Mouse (Mus musculus): ENCODE data around the gene Tead4. TPM values are rescaled to one million over a fixed set of nuclear protein-coding genes. Genes with fewer than 3 reads are reported as not detected.

Tead4 gene
- polyA plus RNA-seq, 1 experiment, result not detected

GRCm38 (mm10) chr6:128208491-128209170 lies 92.0 kb downstream of the Tead4 start:
- 93% methylated on average over 8 of the region's 8 CpGs for WGBS
- TF ChIP-seq POLR2A (IDR thresholded peaks at IDR 0.05; ENCODE audit: insufficient read depth, low read depth, low read length) (no peak), CTCF (IDR thresholded peaks at IDR 0.05; ENCODE audit: insufficient read depth, low read depth, low read length) (no peak)
- no peaks in the 10 kb centered on the region for H3K4me1 ChIP-seq (ENCODE audit: control insufficient read depth, insufficient read depth, low read length)
- no peak overlapping the region for H3K4me3 ChIP-seq (ENCODE audit: insufficient read depth, low read depth, low read length)
- no peak overlapping the region for H3K27ac ChIP-seq (ENCODE audit: insufficient read depth, low read depth, low read length)

GRCm38 (mm10) chr6:128203557-128203956 lies 97.1 kb downstream of the Tead4 start:
- H3K4me1 ChIP-seq (ENCODE audit: control insufficient read depth, insufficient read depth, low read length), result peaks cover 5% of the 10 kb centered on the region; the same call in 1 of the 2 replicates
- H3K27ac ChIP-seq (ENCODE audit: insufficient read depth, low read depth, low read length), result no peak overlapping the region
- no peak overlapping the region for H3K4me3 ChIP-seq (ENCODE audit: insufficient read depth, low read depth, low read length)
- TF ChIP-seq CTCF (IDR thresholded peaks at IDR 0.05; ENCODE audit: insufficient read depth, low read depth, low read length) (no peak), POLR2A (IDR thresholded peaks at IDR 0.05; ENCODE audit: insufficient read depth, low read depth, low read length) (no peak)
- WGBS, result 57% methylated on average over 1 of the region's 1 CpGs

- peak overlapping the region; percentile 84 for H3K4me3 ChIP-seq (ENCODE audit: insufficient read depth, low read depth, low read length)
- WGBS, result 2% methylated on average over 20 of the region's 20 CpGs
- no peak for TF ChIP-seq CTCF (IDR thresholded peaks at IDR 0.05; ENCODE audit: insufficient read depth, low read depth, low read length)
- TF ChIP-seq POLR2A (IDR thresholded peaks at IDR 0.05; ENCODE audit: insufficient read depth, low read depth, low read length), result no peak
- peaks cover 5% of the 10 kb centered on the region; the same call in 1 of the 2 replicates for H3K4me1 ChIP-seq (ENCODE audit: control insufficient read depth, insufficient read depth, low read length)
- no peak overlapping the region for H3K27ac ChIP-seq (ENCODE audit: insufficient read depth, low read depth, low read length)
Observed at GRCm38 (mm10) chr6:128200847-128201640, 99.6 kb downstream of the Tead4 start.

- TF ChIP-seq CTCF (IDR thresholded peaks at IDR 0.05; ENCODE audit: insufficient read depth, low read depth, low read length) (no peak), POLR2A (IDR thresholded peaks at IDR 0.05; ENCODE audit: insufficient read depth, low read depth, low read length) (peak; percentile 50; the same call in 1 of the 2 replicates)
- Histone ChIP-seq H3K4me1 (ENCODE audit: control insufficient read depth, insufficient read depth, low read length) (peaks cover 5% of the 10 kb centered on the region; the same call in 1 of the 2 replicates), H3K4me3 (ENCODE audit: insufficient read depth, low read depth, low read length) (peak overlapping the region; percentile 84), H3K27ac (ENCODE audit: insufficient read depth, low read depth, low read length) (no peak overlapping the region)
- WGBS, result under 1% methylated on average over 54 of the region's 54 CpGs
Observed at GRCm38 (mm10) chr6:128200116-128200846, 100.3 kb downstream of the Tead4 start.

- WGBS, result 57% methylated on average over 2 of the region's 2 CpGs
- no peak overlapping the region for H3K4me3 ChIP-seq (ENCODE audit: insufficient read depth, low read depth, low read length)
- H3K27ac ChIP-seq (ENCODE audit: insufficient read depth, low read depth, low read length), result no peak overlapping the region
- H3K4me1 ChIP-seq (ENCODE audit: control insufficient read depth, insufficient read depth, low read length), result no peaks in the 10 kb centered on the region
- TF ChIP-seq POLR2A (IDR thresholded peaks at IDR 0.05; ENCODE audit: insufficient read depth, low read depth, low read length), result no peak
- TF ChIP-seq CTCF (IDR thresholded peaks at IDR 0.05; ENCODE audit: insufficient read depth, low read depth, low read length), result no peak
Observed at GRCm38 (mm10) chr6:128183521-128183920, 117.1 kb downstream of the Tead4 start.

- Histone ChIP-seq H3K4me3 (ENCODE audit: insufficient read depth, low read depth, low read length) (no peak overlapping the region), H3K27ac (ENCODE audit: insufficient read depth, low read depth, low read length) (no peak overlapping the region), H3K4me1 (ENCODE audit: control insufficient read depth, insufficient read depth, low read length) (no peaks in the 10 kb centered on the region)
- TF ChIP-seq POLR2A (IDR thresholded peaks at IDR 0.05; ENCODE audit: insufficient read depth, low read depth, low read length) (no peak), CTCF (IDR thresholded peaks at IDR 0.05; ENCODE audit: insufficient read depth, low read depth, low read length) (no peak)
- 78% methylated on average over 5 of the region's 5 CpGs for WGBS
Observed at GRCm38 (mm10) chr6:128181176-128181575, 119.4 kb downstream of the Tead4 start.

DNA sequence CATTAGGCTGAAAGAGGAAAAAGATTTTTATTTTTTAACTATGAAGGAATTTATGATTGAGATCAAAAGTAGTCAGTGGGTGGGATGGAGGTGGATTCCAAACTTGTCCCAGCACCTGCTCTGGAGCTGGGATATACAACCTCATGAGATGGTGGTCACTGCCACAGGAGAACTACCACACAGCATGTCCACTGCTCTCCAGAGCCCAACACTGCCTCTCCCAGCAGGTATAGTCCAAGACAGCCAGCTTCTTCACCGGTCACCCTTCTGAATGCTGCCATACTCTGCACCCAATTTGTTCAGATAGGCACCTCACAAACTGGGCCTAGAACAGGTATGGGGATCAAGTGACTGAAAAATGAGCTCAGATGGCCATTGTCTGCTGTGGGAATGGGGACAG lies 121.0 kb downstream of the Tead4 start:
- WGBS, result 100% methylated on average over 1 of the region's 1 CpGs
- Histone ChIP-seq H3K27ac (ENCODE audit: insufficient read depth, low read depth, low read length) (no peak overlapping the region), H3K4me3 (ENCODE audit: insufficient read depth, low read depth, low read length) (no peak overlapping the region), H3K4me1 (ENCODE audit: control insufficient read depth, insufficient read depth, low read length) (no peaks in the 10 kb centered on the region)
- no peak for TF ChIP-seq POLR2A (IDR thresholded peaks at IDR 0.05; ENCODE audit: insufficient read depth, low read depth, low read length)
- no peak for TF ChIP-seq CTCF (IDR thresholded peaks at IDR 0.05; ENCODE audit: insufficient read depth, low read depth, low read length)

DNA sequence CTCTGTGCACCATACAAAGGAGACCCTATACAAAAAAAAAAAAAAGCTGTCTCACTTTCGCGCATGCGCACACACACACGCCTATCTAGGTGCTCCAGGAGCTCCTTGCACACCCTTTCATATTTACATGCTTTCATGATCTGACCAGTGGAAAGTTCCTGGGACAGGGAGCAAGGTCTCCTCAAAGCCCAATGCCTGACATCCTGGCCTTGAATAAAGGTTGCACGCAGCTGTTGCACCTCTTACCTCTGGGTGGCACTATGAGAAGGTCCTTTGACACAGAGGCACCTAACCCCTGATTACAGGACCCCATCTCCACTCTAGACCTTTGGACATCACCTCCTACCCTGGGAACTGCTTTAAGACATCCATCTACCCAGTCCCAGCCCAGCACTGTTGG lies 121.4 kb downstream of the Tead4 start:
- H3K4me1 ChIP-seq (ENCODE audit: control insufficient read depth, insufficient read depth, low read length), result no peaks in the 10 kb centered on the region
- 83% methylated on average over 5 of the region's 5 CpGs for WGBS
- no peak overlapping the region for H3K4me3 ChIP-seq (ENCODE audit: insufficient read depth, low read depth, low read length)
- no peak for TF ChIP-seq CTCF (IDR thresholded peaks at IDR 0.05; ENCODE audit: insufficient read depth, low read depth, low read length)
- TF ChIP-seq POLR2A (IDR thresholded peaks at IDR 0.05; ENCODE audit: insufficient read depth, low read depth, low read length), result no peak
- H3K27ac ChIP-seq (ENCODE audit: insufficient read depth, low read depth, low read length), result no peak overlapping the region
